Mouse (Mus musculus): ENCODE measurements at regions not wholly inside any gene's neighbourhood (a gene's known extent, or its start where the extent isn't known, plus 50 kb on each side); places are given as distances from the start of the nearest gene placed in this dataset.
A peak's percentile ranks its signal among the peaks of the same experiment; 100 is the strongest.
"Not testable (repeated sequence)": the region's sequence is repeated elsewhere in the genome, so short reads cannot be mapped to it uniquely, and the experiment has no call there.

DNA sequence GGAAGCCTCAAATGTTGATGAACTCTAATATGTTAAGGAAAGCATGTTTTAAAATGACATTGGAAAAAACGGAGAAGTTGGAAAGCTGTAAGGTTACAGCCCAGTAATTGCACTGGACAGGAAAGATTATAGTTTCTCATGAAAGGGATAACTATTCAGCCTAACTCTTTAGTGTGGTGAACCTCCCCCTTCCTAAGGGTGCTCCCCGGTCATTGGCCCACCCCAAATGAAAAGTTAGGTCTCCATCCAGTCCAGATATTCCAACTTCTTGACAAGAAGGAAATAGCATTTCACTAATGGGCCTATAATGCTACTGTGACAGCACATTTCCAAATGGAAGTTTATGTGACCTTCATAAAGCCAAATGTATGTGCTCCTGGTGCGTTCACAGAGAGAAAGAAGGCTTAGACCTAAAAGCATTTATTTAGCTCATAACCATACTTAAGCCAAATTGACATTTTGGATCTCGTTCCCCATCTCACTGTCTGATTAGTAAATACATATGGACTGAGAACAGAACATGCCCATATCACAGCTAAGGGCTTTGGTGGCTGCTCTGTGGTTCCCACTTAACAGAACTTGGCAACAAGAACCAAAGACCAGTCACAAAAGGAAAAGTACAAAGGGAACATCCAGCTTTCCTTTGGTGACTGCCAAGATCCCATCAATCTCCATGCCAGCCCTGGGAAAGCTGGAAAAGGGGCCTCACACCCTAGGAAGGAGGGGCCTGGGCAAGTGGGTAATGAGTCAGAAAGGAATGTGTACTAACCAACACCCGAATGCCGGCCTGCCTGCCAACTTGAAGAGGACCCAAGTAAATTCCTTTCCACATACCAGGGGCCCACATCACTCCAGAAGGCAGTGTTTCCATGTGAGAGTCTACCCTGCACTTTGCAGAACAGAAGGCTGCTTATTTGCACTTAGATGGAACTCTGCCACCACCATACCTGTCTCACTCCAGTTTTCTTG lies 155.1 kb upstream of the Chst7 start:
- Histone ChIP-seq H3K4me3 (replicated peaks; ENCODE audit: extremely low read depth, low read depth, low read length) (no peak overlapping the region), H3K4me1 (ENCODE audit: control insufficient read depth, insufficient read depth, low read length) (no peaks in the 10 kb centered on the region)
- peak; percentile 42 for DNase-seq
- WGBS, result 56% methylated on average over 6 of the region's 6 CpGs
- TF ChIP-seq CTCF (IDR thresholded peaks at IDR 0.05; ENCODE audit: insufficient read depth, low read length), result no peak
- no peak for TF ChIP-seq POLR2A (IDR thresholded peaks at IDR 0.05; ENCODE audit: borderline replicate concordance, extremely low read depth, low read depth, low read length)

DNA sequence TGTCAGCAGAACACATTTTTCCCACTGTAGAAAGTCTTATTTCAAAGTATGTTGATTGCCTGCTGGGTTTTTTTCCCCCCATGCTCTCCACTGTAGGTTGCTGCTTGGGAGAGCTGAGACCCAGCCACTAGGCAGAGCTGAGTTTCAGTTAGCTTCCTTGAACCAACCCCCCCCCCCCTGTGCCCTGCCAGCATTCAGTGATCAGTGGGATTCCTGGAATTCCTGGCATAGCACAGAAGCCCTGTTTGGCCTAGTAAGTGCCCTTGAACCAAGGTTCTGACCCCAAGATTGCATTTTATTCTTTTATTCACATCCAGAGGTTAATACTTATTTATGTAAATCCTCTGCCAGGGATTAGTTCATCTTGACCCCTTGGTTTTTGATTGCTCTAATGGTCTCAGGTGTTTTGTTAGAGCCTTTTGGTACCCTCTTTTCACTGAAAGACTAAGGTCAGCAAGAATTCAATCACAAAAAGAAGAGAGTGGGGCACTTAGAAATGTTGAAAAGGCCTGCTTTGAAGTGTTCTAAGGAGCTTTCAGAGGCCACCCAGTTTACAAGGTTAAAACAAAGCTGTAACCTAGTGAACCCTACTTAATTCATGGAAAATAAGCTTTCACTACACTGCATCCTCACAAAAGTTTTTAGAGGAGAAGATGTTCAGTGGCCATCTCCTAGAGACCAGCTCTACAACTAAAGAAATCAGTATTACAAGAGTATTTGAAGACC lies 152.6 kb upstream of the Chst7 start:
- no peak for DNase-seq
- TF ChIP-seq POLR2A (IDR thresholded peaks at IDR 0.05; ENCODE audit: borderline replicate concordance, extremely low read depth, low read depth, low read length) (no peak), CTCF (IDR thresholded peaks at IDR 0.05; ENCODE audit: insufficient read depth, low read length) (no peak)
- H3K4me3 ChIP-seq (replicated peaks; ENCODE audit: extremely low read depth, low read depth, low read length), result no peak overlapping the region
- H3K4me1 ChIP-seq (ENCODE audit: control insufficient read depth, insufficient read depth, low read length), result no peaks in the 10 kb centered on the region

DNA sequence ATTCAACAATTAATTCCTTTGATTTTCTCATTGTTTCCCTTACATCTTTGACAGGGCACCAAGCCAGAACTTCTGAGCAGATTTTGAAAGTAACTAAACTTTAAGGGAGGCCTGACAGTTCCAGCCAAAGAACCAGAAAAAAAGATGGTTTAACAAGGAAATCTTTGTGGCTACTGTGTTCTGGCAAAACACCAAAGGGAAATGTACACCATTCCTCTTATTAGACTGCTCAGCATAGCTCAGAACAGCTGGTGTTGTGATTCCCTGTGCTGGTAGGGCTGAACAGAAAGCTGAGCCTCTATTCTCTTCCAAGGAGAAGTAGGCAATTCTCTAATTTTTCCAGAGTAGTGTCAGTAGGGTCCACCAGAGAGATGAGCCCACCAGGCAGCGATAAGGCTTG lies 142.4 kb upstream of the Chst7 start:
- TF ChIP-seq CTCF (IDR thresholded peaks at IDR 0.05; ENCODE audit: insufficient read depth, low read length) (no peak), POLR2A (IDR thresholded peaks at IDR 0.05; ENCODE audit: borderline replicate concordance, extremely low read depth, low read depth, low read length) (no peak)
- WGBS, result 63% methylated on average over 1 of the region's 1 CpGs

DNA sequence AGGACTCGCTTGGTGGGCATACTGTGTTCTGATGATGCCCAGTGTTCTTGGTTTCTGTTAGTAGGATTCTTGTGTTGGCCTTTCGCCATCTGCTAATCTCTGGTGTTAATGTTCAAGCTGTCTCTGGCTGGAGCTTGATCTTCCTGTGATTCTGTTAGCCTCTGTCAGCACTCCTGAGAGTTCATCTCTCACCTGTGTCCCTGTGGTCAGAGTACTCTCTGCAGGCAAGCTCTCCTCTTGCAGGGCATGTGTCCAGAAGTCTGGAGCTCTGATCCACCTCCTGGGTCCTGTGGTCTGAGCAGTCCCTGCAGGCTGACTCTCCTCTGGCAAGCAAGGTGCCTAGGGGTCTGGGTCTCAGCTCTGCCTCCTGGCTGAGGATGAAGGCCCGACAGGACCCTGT lies 130.0 kb upstream of the Chst7 start:
- not testable (repeated sequence) for H3K4me1 ChIP-seq (ENCODE audit: control insufficient read depth, insufficient read depth, low read length); DNase-seq; H3K4me3 ChIP-seq (replicated peaks; ENCODE audit: extremely low read depth, low read depth, low read length)
- WGBS, result 50% methylated on average over 3 of the region's 3 CpGs

More for the DNA sequence above, 142.4 kb upstream of the Chst7 start:
- DNase-seq, result no peak
- Histone ChIP-seq H3K4me3 (replicated peaks; ENCODE audit: extremely low read depth, low read depth, low read length) (no peak overlapping the region), H3K4me1 (ENCODE audit: control insufficient read depth, insufficient read depth, low read length) (no peaks in the 10 kb centered on the region)

DNA sequence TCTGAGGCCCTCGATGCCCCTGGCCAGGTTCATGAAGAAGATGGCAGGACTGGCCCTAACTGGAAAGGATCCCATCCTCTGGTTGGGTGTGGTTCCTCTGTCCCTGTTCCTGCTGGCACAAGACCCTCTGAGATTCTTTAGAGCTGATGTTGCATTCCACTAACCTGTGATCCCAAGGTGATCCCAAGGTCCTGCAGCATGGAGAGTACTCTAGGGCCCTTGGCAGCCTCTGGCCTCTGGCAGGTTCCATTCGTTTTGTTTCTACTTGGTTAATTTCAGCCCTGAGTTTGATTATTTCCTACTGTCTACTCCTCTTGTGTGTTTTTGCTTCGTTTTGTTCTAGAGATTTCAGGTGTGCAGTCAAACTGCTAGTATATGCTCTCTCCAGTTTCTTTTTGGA lies 129.5 kb upstream of the Chst7 start:
- Histone ChIP-seq H3K4me3 (replicated peaks; ENCODE audit: extremely low read depth, low read depth, low read length) (no peak overlapping the region), H3K4me1 (ENCODE audit: control insufficient read depth, insufficient read depth, low read length) (no peaks in the 10 kb centered on the region)
- TF ChIP-seq CTCF (IDR thresholded peaks at IDR 0.05; ENCODE audit: insufficient read depth, low read length), result no peak
- TF ChIP-seq POLR2A (IDR thresholded peaks at IDR 0.05; ENCODE audit: borderline replicate concordance, extremely low read depth, low read depth, low read length), result no peak
- 59% methylated on average over 3 of the region's 3 CpGs for WGBS
- no peak for DNase-seq

DNA sequence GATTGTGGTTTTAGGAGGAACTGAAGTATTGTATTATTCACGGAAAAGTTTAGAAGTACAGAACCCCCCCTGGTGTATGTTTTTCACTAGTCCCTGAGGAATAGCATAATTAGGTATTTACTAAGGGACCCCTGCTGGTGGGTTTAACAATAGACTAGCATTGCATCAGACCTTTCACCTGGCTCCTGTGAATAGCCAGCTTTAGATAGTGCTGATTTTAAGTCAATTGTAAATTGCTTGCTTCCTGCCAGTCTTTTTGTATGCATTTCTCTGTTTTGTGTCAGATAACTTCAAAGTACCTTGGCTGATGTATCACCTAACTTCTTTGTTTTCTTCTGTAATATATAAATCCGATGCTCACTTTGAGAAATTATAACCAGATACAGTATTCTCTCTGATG lies 116.1 kb upstream of the Chst7 start:
- Histone ChIP-seq H3K4me1 (ENCODE audit: control insufficient read depth, insufficient read depth, low read length) (no peaks in the 10 kb centered on the region), H3K4me3 (replicated peaks; ENCODE audit: extremely low read depth, low read depth, low read length) (no peak overlapping the region)
- WGBS, result 73% methylated on average over 2 of the region's 2 CpGs
- TF ChIP-seq CTCF (IDR thresholded peaks at IDR 0.05; ENCODE audit: insufficient read depth, low read length) (no peak), POLR2A (IDR thresholded peaks at IDR 0.05; ENCODE audit: borderline replicate concordance, extremely low read depth, low read depth, low read length) (no peak)
- no peak for DNase-seq

Data from lung, adult 2 months (tissue).